Mouse (Mus musculus) myocyte (in vitro differentiated cells): ENCODE data around the gene Gm614.

Source experiments
- E2F4 ChIP-seq: IDR thresholded peaks from one replicate; pipeline ENCODE4 v1.6.1; 2011; ENCODE audit warnings: mild to moderate bottlenecking, control low read depth, moderate library complexity; ENCODE audit not compliant: insufficient read depth
- MAX ChIP-seq: IDR thresholded peaks from one replicate; pipeline ENCODE4 v1.6.1; 2011; ENCODE audit warnings: low read depth, mild to moderate bottlenecking, control low read depth
- POLR2A ChIP-seq: IDR thresholded peaks from one replicate; pipeline ENCODE4 v1.6.1; 2011; ENCODE audit warnings: low read depth, mild to moderate bottlenecking, control low read depth, moderate library complexity; ENCODE audit not compliant: insufficient read length
- POLR2AphosphoS2 ChIP-seq: IDR thresholded peaks from one replicate; pipeline ENCODE4 v1.6.1; 2011; ENCODE audit warnings: low read depth, control low read depth; ENCODE audit not compliant: insufficient read length
- REST ChIP-seq: IDR thresholded peaks from one replicate; pipeline ENCODE4 v1.6.1; 2011; ENCODE audit warnings: mild to moderate bottlenecking, control low read depth, moderate library complexity; ENCODE audit not compliant: insufficient read depth, insufficient read length
- TCF12 ChIP-seq: IDR thresholded peaks from one replicate; pipeline ENCODE4 v1.6.1; 2011; ENCODE audit warnings: mild to moderate bottlenecking, control low read depth; ENCODE audit not compliant: poor library complexity, insufficient read depth, severe bottlenecking
- TCF3 ChIP-seq: IDR thresholded peaks from one replicate; pipeline ENCODE4 v1.6.1; 2011; ENCODE audit warnings: low read depth, control low read depth; ENCODE audit not compliant: insufficient read length
- USF1 ChIP-seq: IDR thresholded peaks from one replicate; pipeline ENCODE4 v1.6.1; 2011; ENCODE audit warnings: low read depth, mild to moderate bottlenecking, control low read depth, moderate library complexity

- TF ChIP-seq POLR2A = no peak
- TF ChIP-seq POLR2AphosphoS2 = no peak
- TF ChIP-seq TCF3 = no peak
- no peak for TF ChIP-seq MAX
- TF ChIP-seq REST = no peak
- TF ChIP-seq TCF12 = no peak
- TF ChIP-seq USF1 = no peak
- no peak for TF ChIP-seq E2F4
Measured at GRCm38 (mm10) chrX:101300427-101301030, 36.7 kb upstream of the Gm614 start.
